In genomic region chr3:25143555-25144311, GRCm38 (mm10) we compare ENCODE assay signal across 8 mouse cellular contexts. TPM values are rescaled to one million over a fixed set of nuclear protein-coding genes. Genes with fewer than 3 reads are reported as not detected.
DNase-seq lines count a peak whose midpoint lies in the region; ATAC-seq lines count a peak whose summit lies in the region.

Gene Naaladl2 (minus strand): TSS chr3:25144261.

- H3K27ac ChIP-seq in hindbrain, embryonic 12.5 days: peak within 1 kb of the TSS; percentile 82

- H3K9ac ChIP-seq in hindbrain, embryonic 12.5 days: peak within 1 kb of the TSS; percentile 80

- H3K4me3 ChIP-seq in hindbrain, embryonic 12.5 days: peak within 1 kb of the TSS; percentile 70

- under 1% methylated on average over 80 of the region's 93 CpGs for WGBS in hindbrain, embryonic 12.5 days

- no peaks in the 10 kb centered on the region for H3K36me3 ChIP-seq in hindbrain, embryonic 12.5 days

- H3K9me3 ChIP-seq in hindbrain, embryonic 12.5 days (replicated peaks): no peaks in the 10 kb centered on the region

- H3K4me2 ChIP-seq in hindbrain, embryonic 12.5 days (replicated peaks): peak within 1 kb of the TSS; percentile 70

- peak; percentile 95 for ATAC-seq in hindbrain, embryonic 12.5 days (ENCODE audit: low FRiP score)

- no peaks in the 10 kb centered on the region for H3K27me3 ChIP-seq in hindbrain, embryonic 12.5 days

- peak; percentile 60 for DNase-seq in R1 (ENCODE audit: low read depth, low spot score)
- peak; percentile 87 to 89 for DNase-seq in cerebellum, postnatal 10 days
- DNase-seq in frontal cortex, postnatal 14 days (ENCODE audit: low spot score in 2 of 2): peak; percentile 39 to 61
- peak; percentile 61 for DNase-seq in left cerebral cortex, adult 11 months (ENCODE audit: low spot score)
- peak; percentile 58 for DNase-seq in lung, postnatal 10 days
- peak; percentile 79 to 80 for DNase-seq in right cerebral cortex, postnatal 10 days (ENCODE audit: low spot score in 2 of 2)
- no peak for DNase-seq in spleen, postnatal 10 days (ENCODE audit: low spot score in 2 of 2)

- H3K4me1 ChIP-seq in hindbrain, embryonic 12.5 days: 0 out of 2 replicates have a peak, but pooled peaks cover 5% of the 10 kb centered on the region

RNA-seq across cellular contexts. Expression of gene Naaladl2, which starts in this region (rescaled TPM):
- polyA plus RNA-seq in hindbrain, embryonic 12.5 days (2016; fragmentation: Nextera tagmentation; extraction: Ambion mirVana): 0.63 and 1.8 TPM in 2 replicates

Comparison
In these comparisons a context has a peak if more than half of its experiments do, and no peak if none do; other contexts are left out.
1. DNase-seq: peak in R1 (single experiment), cerebellum, postnatal 10 days (2 of 2), frontal cortex, postnatal 14 days (2 of 2), left cerebral cortex, adult 11 months (single experiment), lung, postnatal 10 days (single experiment) and right cerebral cortex, postnatal 10 days (2 of 2); none in spleen, postnatal 10 days (0 of 2).